ENCODE assay signal across 23 mouse cellular contexts in the genomic region with DNA sequence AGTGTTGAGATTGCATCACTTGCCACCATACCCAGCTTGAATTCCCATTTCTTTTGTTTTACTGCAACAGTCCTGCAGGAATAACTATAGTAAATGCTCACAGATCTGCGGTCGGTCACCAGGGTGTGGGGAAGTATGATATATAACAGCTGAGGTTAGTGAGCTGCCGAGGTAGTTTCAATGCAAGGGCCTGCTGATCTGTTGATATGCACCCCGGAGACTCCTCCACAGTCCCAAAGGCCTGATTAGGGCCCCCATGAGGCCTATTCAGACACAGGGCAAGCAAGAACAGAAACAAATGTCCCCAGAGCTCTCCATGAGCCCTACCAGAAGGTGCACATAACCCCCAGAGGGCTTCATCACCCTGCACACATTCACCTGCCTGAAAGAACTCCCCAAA. TPM values are rescaled to one million over a fixed set of nuclear protein-coding genes. Genes with fewer than 3 reads are reported as not detected.
DNase-seq lines count a peak whose midpoint lies in the region; ATAC-seq and TF ChIP-seq lines count a peak whose summit lies in the region.
"Had no signal": no experiment of that assay in that cellular context is flagged by ENCODE, and none has a peak within 500 bp of the region (broad histone marks: within the 10 kb centered on the region; RNA-seq: fewer than 3 reads in every experiment).

No protein-coding gene starts in this region.

- no peak for TF ChIP-seq POLR2A in thymus, adult 2 months (IDR thresholded peaks at IDR 0.05; ENCODE audit: control insufficient read depth, extremely low read depth, insufficient read depth, low read length, poor library complexity)

- DNase-seq in spleen, postnatal 36 days (ENCODE audit: low spot score in 2 of 2) = peak; percentile 32 to 38
- no peak for DNase-seq in spleen, adult 18-20 months
- DNase-seq in c-Kit-negative CD71-positive TER-119-positive erythroid progenitor cells, embryonic 14.5 days (ENCODE audit: low read depth, low spot score) = peak; percentile 56
- no peak for DNase-seq in left cerebral cortex, adult 8-10 months (ENCODE audit: low spot score in 2 of 2)
- DNase-seq in thymus, adult 2 months = no peak
- DNase-seq: cerebellum, adult 2 months; heart, adult 2 months; kidney, postnatal 36 days; layer of hippocampus, postnatal 36 days; lung, adult 18-20 months; lung, postnatal 10 days; midbrain, embryonic 14.5 days; thymus, adult 18-20 months; thymus, postnatal 4 days had no signal

- no peak overlapping the region for H3K4me2 ChIP-seq in liver, embryonic 16.5 days (ENCODE audit: low read depth, low read length)
- no peak overlapping the region for H3K4me2 ChIP-seq in forebrain, embryonic 12.5 days
- H3K4me2 ChIP-seq: heart, embryonic 13.5 days; hindbrain, embryonic 12.5 days; kidney, embryonic 15.5 days; limb, embryonic 12.5 days had no signal

- no peak overlapping the region for H3K9ac ChIP-seq in liver, embryonic 16.5 days (ENCODE audit: low read depth, low read length)
- no peak overlapping the region for H3K9ac ChIP-seq in forebrain, embryonic 12.5 days
- H3K9ac ChIP-seq: heart, embryonic 13.5 days; hindbrain, embryonic 12.5 days; kidney, embryonic 15.5 days; limb, embryonic 12.5 days had no signal

- no peaks in the 10 kb centered on the region for H3K27me3 ChIP-seq in liver, embryonic 16.5 days (ENCODE audit: control insufficient read depth, insufficient read depth, low read depth, low read length)
- no peaks in the 10 kb centered on the region for H3K27me3 ChIP-seq in forebrain, embryonic 12.5 days
- no peaks in the 10 kb centered on the region for H3K27me3 ChIP-seq in thymus, adult 2 months (ENCODE audit: control insufficient read depth, insufficient read depth, low read length)
- H3K27me3 ChIP-seq: heart, embryonic 13.5 days; hindbrain, embryonic 12.5 days; kidney, embryonic 15.5 days; limb, embryonic 12.5 days; Patski had no signal

- 38% methylated on average over 4 of the region's 4 CpGs for WGBS in liver, embryonic 16.5 days (ENCODE audit: insufficient replicate concordance)
- WGBS in forebrain, embryonic 12.5 days = 80% methylated on average over 4 of the region's 4 CpGs
- WGBS in thymus, adult 2 months = 89% methylated on average over 4 of the region's 4 CpGs

- H3K9me3 ChIP-seq in liver, embryonic 16.5 days (replicated peaks; ENCODE audit: control insufficient read depth, low read length) = no peaks in the 10 kb centered on the region
- no peaks in the 10 kb centered on the region for H3K9me3 ChIP-seq in forebrain, embryonic 12.5 days
- H3K9me3 ChIP-seq: hindbrain, embryonic 12.5 days; kidney, embryonic 15.5 days had no signal

- H3K4me3 ChIP-seq in liver, embryonic 16.5 days (ENCODE audit: low read depth, low read length) = no peak overlapping the region
- H3K4me3 ChIP-seq in forebrain, embryonic 12.5 days (replicated peaks) = no peak overlapping the region
- H3K4me3 ChIP-seq in thymus, adult 2 months (ENCODE audit: control insufficient read depth, insufficient read depth, low read length) = no peak overlapping the region
- H3K4me3 ChIP-seq: heart, adult 2 months; heart, embryonic 13.5 days; hindbrain, embryonic 12.5 days; kidney, embryonic 15.5 days; limb, embryonic 12.5 days had no signal

- no peak for TF ChIP-seq CTCF in thymus, adult 2 months (IDR thresholded peaks at IDR 0.05; ENCODE audit: borderline replicate concordance, control insufficient read depth, extremely low read depth, insufficient read depth, low read length, poor library complexity)

- H3K27ac ChIP-seq in liver, embryonic 16.5 days (ENCODE audit: low read length) = no peak overlapping the region
- no peak overlapping the region for H3K27ac ChIP-seq in forebrain, embryonic 12.5 days
- no peak overlapping the region for H3K27ac ChIP-seq in thymus, adult 2 months (ENCODE audit: control insufficient read depth, insufficient read depth, low read length)
- H3K27ac ChIP-seq: heart, adult 2 months; heart, embryonic 13.5 days; hindbrain, embryonic 12.5 days; kidney, embryonic 15.5 days; limb, embryonic 12.5 days had no signal

- no peaks in the 10 kb centered on the region for H3K36me3 ChIP-seq in liver, embryonic 16.5 days (ENCODE audit: control insufficient read depth, insufficient read depth)
- H3K36me3 ChIP-seq in forebrain, embryonic 12.5 days (replicated peaks) = 0 out of 2 replicates have a peak, but pooled peaks cover 4% of the 10 kb centered on the region
- no peaks in the 10 kb centered on the region for H3K36me3 ChIP-seq in thymus, adult 2 months (ENCODE audit: control insufficient read depth, insufficient read depth, low read length)

- peak; percentile 17; the same call in 1 of the 2 replicates for ATAC-seq in liver, embryonic 16.5 days (ENCODE audit: low read depth)
- no peak for ATAC-seq in forebrain, embryonic 12.5 days (ENCODE audit: low FRiP score)
- ATAC-seq: forebrain, embryonic 14.5 days; intestine, postnatal 0 days; Patski had no signal

- peaks cover 3% of the 10 kb centered on the region; the same call in 1 of the 2 replicates for H3K4me1 ChIP-seq in liver, embryonic 16.5 days (ENCODE audit: control insufficient read depth, low read depth, low read length)
- H3K4me1 ChIP-seq in forebrain, embryonic 12.5 days = no peaks in the 10 kb centered on the region
- peaks cover 1% of the 10 kb centered on the region for H3K4me1 ChIP-seq in thymus, adult 2 months (replicated peaks; ENCODE audit: control insufficient read depth, insufficient read depth, low read length)
- H3K4me1 ChIP-seq: hindbrain, embryonic 12.5 days; kidney, embryonic 15.5 days; limb, embryonic 12.5 days had no signal

RNA-seq across cellular contexts. Expression of gene Lgmn, which starts 9.4 kb away (rescaled TPM):
- polyA plus RNA-seq in liver, embryonic 16.5 days (2015; fragmentation: Nextera tagmentation; extraction: Ambion mirVana) = 85.1 and 85.2 TPM in 2 replicates
- 47.1 and 47.5 TPM in 2 replicates for polyA plus RNA-seq in forebrain, embryonic 12.5 days (2016; fragmentation: Nextera tagmentation; extraction: Ambion mirVana)
- 100 to 1,000 TPM; 107 to 158 (median 125) TPM for total RNA-seq in left cerebral cortex, adult 8-10 months (2022)
- polyA plus RNA-seq in thymus, adult 2 months (2012; rRNA removed) = 66.8 and 88.9 TPM in 2 replicates

RNA-seq across cellular contexts. Expression of gene Golga5, which starts 38.7 kb away (rescaled TPM):
- polyA plus RNA-seq in liver, embryonic 16.5 days (2015; fragmentation: Nextera tagmentation; extraction: Ambion mirVana) = 14.1 and 14.6 TPM in 2 replicates
- 32.4 and 34.8 TPM in 2 replicates for polyA plus RNA-seq in forebrain, embryonic 12.5 days (2016; fragmentation: Nextera tagmentation; extraction: Ambion mirVana)
- 10 to 100 TPM; 25.4 to 32.6 (median 32.0) TPM for total RNA-seq in left cerebral cortex, adult 8-10 months (2022)
- 13.3 and 14.3 TPM in 2 replicates for polyA plus RNA-seq in thymus, adult 2 months (2012; rRNA removed)

Comparison
In these comparisons a context has a peak if more than half of its experiments do, and no peak if none do; other contexts are left out.
1. DNase-seq: peak in spleen, postnatal 36 days (2 of 2) and c-Kit-negative CD71-positive TER-119-positive erythroid progenitor cells, embryonic 14.5 days (single experiment); none in spleen, adult 18-20 months (0 of 2), left cerebral cortex, adult 8-10 months (0 of 2) and thymus, adult 2 months (single experiment).